29 mouse cellular contexts compared by ENCODE assay signal in genomic region chr3:88280035-88280434, GRCm38 (mm10). TPM values are rescaled to one million over a fixed set of nuclear protein-coding genes. Genes with fewer than 3 reads are reported as not detected.
DNase-seq lines count a peak whose midpoint lies in the region; ATAC-seq and TF ChIP-seq lines count a peak whose summit lies in the region.
"Had no signal": no experiment of that assay in that cellular context is flagged by ENCODE, and none has a peak within 500 bp of the region (broad histone marks: within the 10 kb centered on the region; RNA-seq: fewer than 3 reads in every experiment).

No protein-coding gene starts in this region.

- H3K9ac ChIP-seq in lung, postnatal 0 days (replicated peaks; ENCODE audit: low read depth) = no peak overlapping the region
- no peak overlapping the region for H3K9ac ChIP-seq in stomach, postnatal 0 days (ENCODE audit: low read length)
- no peak overlapping the region for H3K9ac ChIP-seq in hindbrain, embryonic 16.5 days (ENCODE audit: low read depth, low read length)
- H3K9ac ChIP-seq: embryonic facial prominence, embryonic 12.5 days; forebrain, embryonic 13.5 days; forebrain, embryonic 15.5 days; forebrain, postnatal 0 days had no signal

- ATAC-seq in lung, postnatal 0 days = no peak
- 0 out of 2 replicates have a peak, but pooled peaks have one; percentile 24 for ATAC-seq in stomach, postnatal 0 days (ENCODE audit: low FRiP score, low TSS enrichment)
- no peak for ATAC-seq in hindbrain, embryonic 16.5 days
- ATAC-seq: activated CD4-positive, CD25-positive, alpha-beta regulatory T cell, adult 4 months; CD4-positive, CD25-positive, alpha-beta regulatory T cell, adult 4 months; forebrain, embryonic 13.5 days; forebrain, embryonic 15.5 days; forebrain, postnatal 0 days; Patski had no signal

- no peak overlapping the region for H3K27ac ChIP-seq in lung, postnatal 0 days (ENCODE audit: low read length)
- no peak overlapping the region for H3K27ac ChIP-seq in stomach, postnatal 0 days (replicated peaks)
- no peak overlapping the region for H3K27ac ChIP-seq in hindbrain, embryonic 16.5 days (ENCODE audit: low read depth, low read length)
- H3K27ac ChIP-seq: embryonic facial prominence, embryonic 10.5 days; embryonic facial prominence, embryonic 12.5 days; forebrain, embryonic 13.5 days; forebrain, embryonic 15.5 days had no signal

- TF ChIP-seq EP300 in lung, postnatal 0 days (IDR thresholded peaks at IDR 0.05) = no peak
- TF ChIP-seq EP300 in stomach, postnatal 0 days (optimal IDR thresholded peaks at IDR 0.05) = no peak

- no peak overlapping the region for H3K4me3 ChIP-seq in lung, postnatal 0 days (ENCODE audit: low read depth, low read length)
- H3K4me3 ChIP-seq in stomach, postnatal 0 days (ENCODE audit: low read depth, low read length) = no peak overlapping the region
- H3K4me3 ChIP-seq in hindbrain, embryonic 16.5 days (ENCODE audit: low read length) = no peak overlapping the region
- H3K4me3 ChIP-seq: embryonic facial prominence, embryonic 10.5 days; embryonic facial prominence, embryonic 12.5 days; forebrain, embryonic 13.5 days; forebrain, embryonic 15.5 days had no signal

- DNase-seq in lung, postnatal 0 days (ENCODE audit: low spot score) = no peak
- no peak for DNase-seq in lung, postnatal 14 days
- DNase-seq in ES-CJ7 (ENCODE audit: low read depth, low spot score) = peak; percentile 67
- peak; percentile 90 for DNase-seq in R1 (ENCODE audit: low read depth, low spot score)
- no peak for DNase-seq in stomach, postnatal 0 days (ENCODE audit: low spot score)
- no peak for DNase-seq in cerebellum, adult 9-11 months
- no peak for DNase-seq in ovary, adult 18-20 months (ENCODE audit: low spot score)
- DNase-seq: adrenal gland, adult 8-10 months; adrenal gland, postnatal 14 days; adrenal gland, postnatal 36 days; B cell, adult 2 months; cerebellum, adult 11-12 months; cerebellum, adult 2 months; cerebellum, postnatal 10 days; cerebellum, postnatal 25 days; forebrain, postnatal 0 days had no signal

- 0 out of 2 replicates have a peak overlapping the region, but pooled peaks have one; percentile 34 for H3K4me2 ChIP-seq in lung, postnatal 0 days (replicated peaks; ENCODE audit: low read depth, low read length)
- no peak overlapping the region for H3K4me2 ChIP-seq in stomach, postnatal 0 days (replicated peaks; ENCODE audit: low read depth)
- no peak overlapping the region for H3K4me2 ChIP-seq in hindbrain, embryonic 16.5 days (ENCODE audit: low read length)
- H3K4me2 ChIP-seq: embryonic facial prominence, embryonic 12.5 days; forebrain, embryonic 13.5 days; forebrain, embryonic 15.5 days had no signal

- no peak for TF ChIP-seq CTCF in lung, postnatal 0 days (IDR thresholded peaks at IDR 0.05)
- TF ChIP-seq CTCF in stomach, postnatal 0 days (IDR thresholded peaks at IDR 0.05; ENCODE audit: low read depth) = no peak

- WGBS in lung, postnatal 0 days = 92% methylated on average over 2 of the region's 2 CpGs
- 84% methylated on average over 2 of the region's 2 CpGs for WGBS in stomach, postnatal 0 days
- WGBS in hindbrain, embryonic 16.5 days = 93% methylated on average over 2 of the region's 2 CpGs

- H3K9me3 ChIP-seq in lung, postnatal 0 days (ENCODE audit: low read length) = no peaks in the 10 kb centered on the region
- no peaks in the 10 kb centered on the region for H3K9me3 ChIP-seq in stomach, postnatal 0 days (ENCODE audit: control insufficient read depth, low read length)
- H3K9me3 ChIP-seq in hindbrain, embryonic 16.5 days (ENCODE audit: control insufficient read depth, low read length) = no peaks in the 10 kb centered on the region
- H3K9me3 ChIP-seq: embryonic facial prominence, embryonic 10.5 days; embryonic facial prominence, embryonic 12.5 days; forebrain, embryonic 13.5 days; forebrain, embryonic 15.5 days; G1E had no signal

- no peaks in the 10 kb centered on the region for H3K36me3 ChIP-seq in lung, postnatal 0 days (ENCODE audit: insufficient read depth, low read length)
- H3K36me3 ChIP-seq in stomach, postnatal 0 days (ENCODE audit: control insufficient read depth, insufficient read depth, low read length) = no peaks in the 10 kb centered on the region
- H3K36me3 ChIP-seq in hindbrain, embryonic 16.5 days (ENCODE audit: control insufficient read depth, insufficient read depth, low read length) = no peaks in the 10 kb centered on the region
- H3K36me3 ChIP-seq: embryonic facial prominence, embryonic 10.5 days; embryonic facial prominence, embryonic 12.5 days; forebrain, embryonic 15.5 days had no signal

- H3K27me3 ChIP-seq in lung, postnatal 0 days (replicated peaks; ENCODE audit: insufficient read depth, low read length) = no peaks in the 10 kb centered on the region
- no peaks in the 10 kb centered on the region for H3K27me3 ChIP-seq in stomach, postnatal 0 days (ENCODE audit: control insufficient read depth, insufficient read depth, low read length)
- no peaks in the 10 kb centered on the region for H3K27me3 ChIP-seq in hindbrain, embryonic 16.5 days (replicated peaks; ENCODE audit: control insufficient read depth, insufficient read depth, low read length)
- H3K27me3 ChIP-seq: CH12.LX; embryonic facial prominence, embryonic 12.5 days; forebrain, embryonic 13.5 days; forebrain, embryonic 15.5 days; Patski had no signal

- H3K4me1 ChIP-seq in lung, postnatal 0 days (ENCODE audit: insufficient read depth, low read depth, low read length) = no peaks in the 10 kb centered on the region
- no peaks in the 10 kb centered on the region for H3K4me1 ChIP-seq in stomach, postnatal 0 days (replicated peaks; ENCODE audit: control insufficient read depth, insufficient read depth)
- no peaks in the 10 kb centered on the region for H3K4me1 ChIP-seq in hindbrain, embryonic 16.5 days (ENCODE audit: control insufficient read depth, insufficient read depth, low read depth, low read length)
- H3K4me1 ChIP-seq: embryonic facial prominence, embryonic 10.5 days; embryonic facial prominence, embryonic 12.5 days; forebrain, embryonic 13.5 days; forebrain, embryonic 15.5 days had no signal

RNA-seq across cellular contexts. Expression of gene Gm38392, which starts 7.0 kb away (rescaled TPM):
- 1.8 and 2.0 TPM in 2 replicates for polyA plus RNA-seq in lung, postnatal 0 days (2015; fragmentation: Nextera tagmentation; extraction: Ambion mirVana)
- polyA plus RNA-seq in stomach, postnatal 0 days (2015; fragmentation: Nextera tagmentation; extraction: Ambion mirVana) = 0.36 and 2.0 TPM in 2 replicates
- polyA plus RNA-seq in hindbrain, embryonic 16.5 days (2015; fragmentation: Nextera tagmentation; extraction: Ambion mirVana) = not detected in 2 replicates
- polyA plus RNA-seq: activated CD4-positive, CD25-positive, alpha-beta regulatory T cell, adult 4 months; CD4-positive, CD25-positive, alpha-beta regulatory T cell, adult 4 months; cerebellum, adult 2 months; cortical plate, adult 2 months; embryonic facial prominence, embryonic 10.5 days; embryonic facial prominence, embryonic 12.5 days; embryonic facial prominence, embryonic 14.5 days; forebrain, embryonic 13.5 days; forebrain, embryonic 15.5 days; G1E had no signal

RNA-seq across cellular contexts. Expression of gene Tsacc, which starts 16.8 kb away (rescaled TPM):
- polyA plus RNA-seq in lung, postnatal 0 days (2015; fragmentation: Nextera tagmentation; extraction: Ambion mirVana) = 10.8 and 13.1 TPM in 2 replicates
- polyA plus RNA-seq in stomach, postnatal 0 days (2015; fragmentation: Nextera tagmentation; extraction: Ambion mirVana) = 9.1 and 9.3 TPM in 2 replicates
- polyA plus RNA-seq in hindbrain, embryonic 16.5 days (2015; fragmentation: Nextera tagmentation; extraction: Ambion mirVana) = 6.8 and 10.2 TPM in 2 replicates

RNA-seq across cellular contexts. Expression of gene Cct3, which starts 16.9 kb away (rescaled TPM):
- polyA plus RNA-seq in lung, postnatal 0 days (2015; fragmentation: Nextera tagmentation; extraction: Ambion mirVana) = 173 and 177 TPM in 2 replicates
- 230 and 233 TPM in 2 replicates for polyA plus RNA-seq in stomach, postnatal 0 days (2015; fragmentation: Nextera tagmentation; extraction: Ambion mirVana)
- 444 and 454 TPM in 2 replicates for polyA plus RNA-seq in hindbrain, embryonic 16.5 days (2015; fragmentation: Nextera tagmentation; extraction: Ambion mirVana)

RNA-seq across cellular contexts. Expression of gene Rhbg, which starts 25.5 kb away (rescaled TPM):
- 3.9 and 4.9 TPM in 2 replicates for polyA plus RNA-seq in lung, postnatal 0 days (2015; fragmentation: Nextera tagmentation; extraction: Ambion mirVana)
- polyA plus RNA-seq in stomach, postnatal 0 days (2015; fragmentation: Nextera tagmentation; extraction: Ambion mirVana) = 19.4 and 27.0 TPM in 2 replicates
- polyA plus RNA-seq in hindbrain, embryonic 16.5 days (2015; fragmentation: Nextera tagmentation; extraction: Ambion mirVana) = 0.52 and 0.99 TPM in 2 replicates
- polyA plus RNA-seq: activated CD4-positive, CD25-positive, alpha-beta regulatory T cell, adult 4 months; CD4-positive, CD25-positive, alpha-beta regulatory T cell, adult 4 months; cortical plate, adult 2 months; forebrain, embryonic 11.5 days; G1E; Patski had no signal

RNA-seq across cellular contexts. Expression of gene Glmp, which starts 44.8 kb away (rescaled TPM):
- 273 and 278 TPM in 2 replicates for polyA plus RNA-seq in lung, postnatal 0 days (2015; fragmentation: Nextera tagmentation; extraction: Ambion mirVana)
- polyA plus RNA-seq in stomach, postnatal 0 days (2015; fragmentation: Nextera tagmentation; extraction: Ambion mirVana) = 161 and 166 TPM in 2 replicates
- polyA plus RNA-seq in hindbrain, embryonic 16.5 days (2015; fragmentation: Nextera tagmentation; extraction: Ambion mirVana) = 127 and 136 TPM in 2 replicates

Comparison
In these comparisons a context has a peak if more than half of its experiments do, and no peak if none do; other contexts are left out.
1. DNase-seq: peak in ES-CJ7 (single experiment) and R1 (single experiment); none in lung, postnatal 0 days (single experiment), lung, postnatal 14 days (single experiment), stomach, postnatal 0 days (single experiment), cerebellum, adult 9-11 months (single experiment) and ovary, adult 18-20 months (single experiment).